Mouse (Mus musculus): ENCODE measurements around the gene Syne1. TPM values are rescaled to one million over a fixed set of nuclear protein-coding genes. Genes with fewer than 3 reads are reported as not detected.

The Syne1 gene
- polyA plus RNA-seq, 1 experiment from 2014 or later, result 17.8 TPM

DNA sequence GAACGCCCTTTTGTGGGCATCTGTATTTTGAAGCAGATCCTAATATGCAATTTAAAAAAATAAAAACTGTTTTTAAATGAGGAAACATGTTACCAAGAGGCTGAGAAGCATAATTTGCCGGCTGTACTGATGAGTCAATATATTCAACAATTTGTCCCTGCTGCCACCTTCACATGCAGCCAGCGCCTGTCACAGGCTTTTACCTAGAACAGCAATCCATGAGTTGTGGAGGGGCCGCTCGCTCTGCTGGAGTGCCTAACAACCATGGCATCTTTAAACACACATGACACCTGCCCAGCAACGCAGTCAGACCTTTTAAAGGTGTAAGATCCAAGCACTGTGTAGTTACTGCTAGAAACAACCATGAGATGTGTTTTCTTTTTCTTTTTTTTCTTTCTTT, 183.0 kb downstream of the Syne1 start:
- WGBS, result 74% methylated on average over 6 of the region's 6 CpGs
- DNase-seq, result no peak
- H3K27ac ChIP-seq (replicated peaks; ENCODE audit: low read depth, low read length), result no peak overlapping the region
- H3K4me2 ChIP-seq (ENCODE audit: low read length), result no peak overlapping the region
- no peaks in the 10 kb centered on the region for H3K9me3 ChIP-seq (ENCODE audit: control insufficient read depth, low read length)
- H3K4me1 ChIP-seq (ENCODE audit: control insufficient read depth, insufficient read depth, low read length), result 0 out of 2 replicates have a peak, but pooled peaks cover 3% of the 10 kb centered on the region
- no peaks in the 10 kb centered on the region for H3K27me3 ChIP-seq (ENCODE audit: control insufficient read depth, insufficient read depth, low read length)
- no peak overlapping the region for H3K4me3 ChIP-seq (replicated peaks; ENCODE audit: low read depth, low read length)
- no peak for ATAC-seq (ENCODE audit: low FRiP score, low TSS enrichment)
- H3K36me3 ChIP-seq (ENCODE audit: control insufficient read depth, insufficient read depth, low read length), result no peaks in the 10 kb centered on the region
- H3K9ac ChIP-seq (replicated peaks; ENCODE audit: low read length), result no peak overlapping the region

DNA sequence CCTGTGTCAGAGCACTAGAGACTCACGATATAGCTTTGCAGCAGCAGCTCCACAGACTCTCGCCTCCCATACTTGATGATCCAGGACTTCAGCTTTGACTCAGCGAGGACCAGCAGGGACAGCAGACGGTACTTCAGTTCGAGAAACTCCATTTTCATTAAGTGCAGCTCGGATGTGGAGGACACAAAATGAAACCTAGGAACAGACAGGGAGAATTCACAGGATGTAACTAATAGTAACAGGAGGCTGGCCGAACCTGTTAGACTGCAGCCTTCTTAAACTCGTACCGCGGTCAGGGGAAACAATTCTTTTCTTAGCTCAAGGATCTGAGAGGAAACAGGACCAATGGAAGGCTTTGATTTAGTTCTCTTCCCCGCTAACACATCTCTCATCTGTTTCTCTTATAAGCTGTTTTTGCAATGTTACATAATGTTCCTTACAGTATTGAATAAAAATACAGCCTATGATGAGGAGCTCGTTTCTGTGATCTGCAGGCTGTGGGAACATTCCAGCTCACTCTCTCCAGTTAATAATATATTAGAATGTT, 183.7 kb downstream of the Syne1 start:
- WGBS, result 79% methylated on average over 12 of the region's 12 CpGs
- H3K4me1 ChIP-seq (ENCODE audit: control insufficient read depth, insufficient read depth, low read length), result 0 out of 2 replicates have a peak, but pooled peaks cover 3% of the 10 kb centered on the region
- no peak overlapping the region for H3K9ac ChIP-seq (replicated peaks; ENCODE audit: low read length)
- H3K4me2 ChIP-seq (ENCODE audit: low read length), result no peak overlapping the region
- H3K36me3 ChIP-seq (ENCODE audit: control insufficient read depth, insufficient read depth, low read length), result no peaks in the 10 kb centered on the region
- no peak for ATAC-seq (ENCODE audit: low FRiP score, low TSS enrichment)
- no peak for DNase-seq
- H3K27me3 ChIP-seq (ENCODE audit: control insufficient read depth, insufficient read depth, low read length), result no peaks in the 10 kb centered on the region
- H3K27ac ChIP-seq (replicated peaks; ENCODE audit: low read depth, low read length), result no peak overlapping the region
- H3K9me3 ChIP-seq (ENCODE audit: control insufficient read depth, low read length), result no peaks in the 10 kb centered on the region
- H3K4me3 ChIP-seq (replicated peaks; ENCODE audit: low read depth, low read length), result no peak overlapping the region

DNA sequence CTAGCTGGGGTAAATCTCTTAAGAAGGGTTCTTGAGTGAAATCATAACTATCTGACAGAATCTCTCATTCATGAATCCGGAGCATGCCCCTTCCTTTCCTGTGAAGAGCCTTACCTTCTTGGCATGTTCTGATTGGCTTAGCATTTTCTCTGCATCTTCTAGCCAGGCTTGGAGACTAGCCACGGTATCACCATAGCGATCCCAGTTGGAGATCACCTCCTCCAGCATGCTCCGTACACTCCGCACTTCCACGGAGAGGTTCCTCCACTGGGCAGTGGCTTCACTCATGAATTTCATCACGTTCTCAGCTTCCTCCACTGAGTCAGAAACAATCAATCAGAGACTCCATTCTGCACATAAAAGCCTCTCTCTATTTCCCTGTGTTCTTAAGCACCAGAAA, 190.7 kb downstream of the Syne1 start:
- DNase-seq (no peak), ATAC-seq (ENCODE audit: low FRiP score, low TSS enrichment) (no peak)
- H3K9ac ChIP-seq (replicated peaks; ENCODE audit: low read length), result no peak overlapping the region
- no peaks in the 10 kb centered on the region for H3K4me1 ChIP-seq (ENCODE audit: control insufficient read depth, insufficient read depth, low read length)
- no peak overlapping the region for H3K4me3 ChIP-seq (replicated peaks; ENCODE audit: low read depth, low read length)
- H3K9me3 ChIP-seq (ENCODE audit: control insufficient read depth, low read length), result no peaks in the 10 kb centered on the region
- no peak overlapping the region for H3K4me2 ChIP-seq (ENCODE audit: low read length)
- WGBS, result 50% methylated on average over 7 of the region's 7 CpGs
- no peaks in the 10 kb centered on the region for H3K36me3 ChIP-seq (ENCODE audit: control insufficient read depth, insufficient read depth, low read length)
- H3K27me3 ChIP-seq (ENCODE audit: control insufficient read depth, insufficient read depth, low read length), result no peaks in the 10 kb centered on the region
- H3K27ac ChIP-seq (replicated peaks; ENCODE audit: low read depth, low read length), result no peak overlapping the region

DNA sequence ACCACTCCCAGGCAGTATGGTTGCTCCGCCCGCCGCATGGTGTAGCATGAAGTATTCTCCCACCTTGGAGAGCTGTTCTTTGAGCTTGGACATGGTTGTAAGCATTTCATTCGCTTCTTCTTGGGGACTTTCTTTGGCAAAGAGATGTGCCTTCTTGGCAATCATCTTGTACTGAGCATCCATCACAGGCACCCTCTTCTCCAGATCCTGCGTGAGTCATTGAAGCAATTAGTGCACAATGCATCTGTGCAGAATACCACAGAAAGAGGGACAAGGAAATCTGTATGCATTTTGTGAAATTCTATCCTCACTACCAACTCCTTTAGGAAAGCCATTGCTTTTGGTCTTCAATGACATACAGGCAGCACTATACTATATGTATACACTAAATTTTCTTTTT, 194.7 kb downstream of the Syne1 start:
- Histone ChIP-seq H3K27ac (replicated peaks; ENCODE audit: low read depth, low read length) (no peak overlapping the region), H3K4me3 (replicated peaks; ENCODE audit: low read depth, low read length) (no peak overlapping the region), H3K36me3 (ENCODE audit: control insufficient read depth, insufficient read depth, low read length) (no peaks in the 10 kb centered on the region), H3K4me2 (ENCODE audit: low read length) (no peak overlapping the region), H3K9me3 (ENCODE audit: control insufficient read depth, low read length) (no peaks in the 10 kb centered on the region), H3K9ac (replicated peaks; ENCODE audit: low read length) (no peak overlapping the region), H3K4me1 (ENCODE audit: control insufficient read depth, insufficient read depth, low read length) (no peaks in the 10 kb centered on the region), H3K27me3 (ENCODE audit: control insufficient read depth, insufficient read depth, low read length) (no peaks in the 10 kb centered on the region)
- DNase-seq (no peak), ATAC-seq (ENCODE audit: low FRiP score, low TSS enrichment) (no peak)
- WGBS, result 90% methylated on average over 5 of the region's 5 CpGs

DNA sequence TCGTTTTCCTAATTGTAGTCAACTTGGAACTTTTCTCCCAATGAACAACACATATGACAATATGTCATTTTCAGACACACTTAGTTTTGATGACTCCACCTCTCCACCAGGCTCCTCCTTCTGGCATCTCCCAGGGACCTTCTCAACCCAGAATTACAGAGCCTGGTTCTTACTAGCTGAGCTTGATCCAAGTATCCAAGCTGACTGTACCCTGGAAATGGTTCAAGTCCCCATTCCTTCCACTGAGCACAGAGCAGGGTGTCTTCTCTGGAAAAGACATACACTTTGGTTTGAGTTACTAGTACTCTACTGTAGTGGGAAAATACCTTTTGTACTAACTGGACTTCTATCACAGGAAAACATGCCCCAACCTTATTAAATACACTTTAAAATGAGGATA, 197.9 kb downstream of the Syne1 start:
- no peak overlapping the region for H3K4me2 ChIP-seq (ENCODE audit: low read length)

DNA sequence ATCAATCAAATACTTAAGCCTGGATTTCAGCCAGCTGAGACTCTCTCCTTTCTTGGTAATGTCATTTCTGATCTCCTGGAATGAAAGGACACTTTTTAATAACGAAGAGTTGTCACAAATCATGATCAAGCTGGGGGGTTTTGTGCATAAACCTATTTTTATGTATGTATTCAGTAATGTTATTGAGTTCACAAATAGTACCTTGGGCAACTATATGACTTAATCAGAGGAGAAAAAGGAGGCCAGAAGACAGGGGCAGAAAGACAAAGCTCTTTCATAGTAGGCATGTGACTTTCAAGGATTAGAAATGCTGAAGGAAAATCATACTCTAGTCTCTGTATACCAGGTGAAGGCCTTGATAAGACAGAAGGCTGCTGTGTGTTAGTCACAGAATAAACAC, 204.4 kb downstream of the Syne1 start:
- H3K4me2 ChIP-seq (ENCODE audit: low read length), result no peak overlapping the region
- ATAC-seq (ENCODE audit: low FRiP score, low TSS enrichment) (no peak), DNase-seq (no peak)
- no peak overlapping the region for H3K4me3 ChIP-seq (replicated peaks; ENCODE audit: low read depth, low read length)
- no peaks in the 10 kb centered on the region for H3K36me3 ChIP-seq (ENCODE audit: control insufficient read depth, insufficient read depth, low read length)
- no peak overlapping the region for H3K9ac ChIP-seq (replicated peaks; ENCODE audit: low read length)
- H3K9me3 ChIP-seq (ENCODE audit: control insufficient read depth, low read length), result no peaks in the 10 kb centered on the region
- no peaks in the 10 kb centered on the region for H3K27me3 ChIP-seq (ENCODE audit: control insufficient read depth, insufficient read depth, low read length)
- H3K4me1 ChIP-seq (ENCODE audit: control insufficient read depth, insufficient read depth, low read length), result no peaks in the 10 kb centered on the region
- WGBS, result 69% methylated on average over 1 of the region's 1 CpGs
- no peak overlapping the region for H3K27ac ChIP-seq (replicated peaks; ENCODE audit: low read depth, low read length)

More for the DNA sequence above, 197.9 kb downstream of the Syne1 start:
- Histone ChIP-seq H3K36me3 (ENCODE audit: control insufficient read depth, insufficient read depth, low read length) (no peaks in the 10 kb centered on the region), H3K4me1 (ENCODE audit: control insufficient read depth, insufficient read depth, low read length) (no peaks in the 10 kb centered on the region), H3K9me3 (ENCODE audit: control insufficient read depth, low read length) (no peaks in the 10 kb centered on the region), H3K27me3 (ENCODE audit: control insufficient read depth, insufficient read depth, low read length) (no peaks in the 10 kb centered on the region), H3K9ac (replicated peaks; ENCODE audit: low read length) (no peak overlapping the region), H3K4me3 (replicated peaks; ENCODE audit: low read depth, low read length) (no peak overlapping the region), H3K27ac (replicated peaks; ENCODE audit: low read depth, low read length) (no peak overlapping the region)
- DNase-seq (no peak), ATAC-seq (ENCODE audit: low FRiP score, low TSS enrichment) (no peak)
- WGBS, result 95% methylated on average over 1 of the region's 1 CpGs

DNA sequence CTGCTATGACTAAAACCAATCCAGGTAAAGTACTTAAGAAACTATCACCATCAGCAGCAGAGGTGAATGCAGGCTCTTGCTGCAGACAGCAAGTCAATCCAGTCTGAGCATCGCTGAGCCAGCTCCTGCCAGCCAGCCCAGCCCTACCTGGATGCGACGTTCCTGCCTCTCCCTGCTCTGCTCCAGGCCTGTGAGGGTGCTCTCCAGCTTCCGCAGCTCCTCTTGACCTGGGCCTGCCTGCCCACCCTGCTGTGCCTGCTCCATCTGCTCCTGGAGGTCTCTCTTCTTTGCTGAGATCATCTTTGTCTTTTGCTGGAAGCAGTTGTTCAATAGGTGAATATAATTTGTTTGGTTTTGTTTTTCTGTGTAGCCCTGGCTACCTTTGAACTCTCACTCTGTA, 208.1 kb downstream of the Syne1 start:
- Histone ChIP-seq H3K27me3 (ENCODE audit: control insufficient read depth, insufficient read depth, low read length) (no peaks in the 10 kb centered on the region), H3K4me1 (ENCODE audit: control insufficient read depth, insufficient read depth, low read length) (no peaks in the 10 kb centered on the region), H3K9me3 (ENCODE audit: control insufficient read depth, low read length) (no peaks in the 10 kb centered on the region), H3K4me2 (ENCODE audit: low read length) (no peak overlapping the region), H3K4me3 (replicated peaks; ENCODE audit: low read depth, low read length) (no peak overlapping the region), H3K36me3 (ENCODE audit: control insufficient read depth, insufficient read depth, low read length) (no peaks in the 10 kb centered on the region), H3K9ac (replicated peaks; ENCODE audit: low read length) (no peak overlapping the region), H3K27ac (replicated peaks; ENCODE audit: low read depth, low read length) (no peak overlapping the region)
- DNase-seq (no peak), ATAC-seq (ENCODE audit: low FRiP score, low TSS enrichment) (no peak)
- WGBS, result 73% methylated on average over 4 of the region's 4 CpGs

DNA sequence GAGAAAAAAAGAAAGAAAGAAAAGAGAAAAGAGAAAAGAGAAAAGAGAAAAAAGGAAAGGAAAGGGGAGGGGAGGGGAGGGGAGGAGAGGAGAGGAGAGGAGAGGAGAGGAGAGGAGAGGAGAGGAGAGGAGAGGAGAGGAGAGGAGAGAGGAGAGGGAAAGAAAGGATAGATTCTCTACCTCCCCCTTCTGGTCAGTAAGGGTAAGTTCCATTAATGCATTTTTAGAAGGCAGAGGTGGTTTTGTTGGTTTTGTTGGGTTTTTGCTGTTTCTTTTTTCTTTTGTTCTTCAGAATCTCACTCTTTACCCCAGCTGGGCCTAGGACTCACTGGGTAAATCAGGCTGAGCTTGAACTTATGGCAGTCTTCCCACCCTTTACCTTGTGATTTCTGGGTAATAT, 214.9 kb downstream of the Syne1 start:
- ATAC-seq (ENCODE audit: low FRiP score, low TSS enrichment) (no peak), DNase-seq (no peak)
- H3K4me1 ChIP-seq (ENCODE audit: control insufficient read depth, insufficient read depth, low read length), result no peaks in the 10 kb centered on the region
- H3K9ac ChIP-seq (replicated peaks; ENCODE audit: low read length), result no peak overlapping the region
- no peak overlapping the region for H3K27ac ChIP-seq (replicated peaks; ENCODE audit: low read depth, low read length)
- no peaks in the 10 kb centered on the region for H3K9me3 ChIP-seq (ENCODE audit: control insufficient read depth, low read length)
- no peak overlapping the region for H3K4me3 ChIP-seq (replicated peaks; ENCODE audit: low read depth, low read length)
- no peaks in the 10 kb centered on the region for H3K36me3 ChIP-seq (ENCODE audit: control insufficient read depth, insufficient read depth, low read length)
- H3K27me3 ChIP-seq (ENCODE audit: control insufficient read depth, insufficient read depth, low read length), result no peaks in the 10 kb centered on the region
- no peak overlapping the region for H3K4me2 ChIP-seq (ENCODE audit: low read length)

DNA sequence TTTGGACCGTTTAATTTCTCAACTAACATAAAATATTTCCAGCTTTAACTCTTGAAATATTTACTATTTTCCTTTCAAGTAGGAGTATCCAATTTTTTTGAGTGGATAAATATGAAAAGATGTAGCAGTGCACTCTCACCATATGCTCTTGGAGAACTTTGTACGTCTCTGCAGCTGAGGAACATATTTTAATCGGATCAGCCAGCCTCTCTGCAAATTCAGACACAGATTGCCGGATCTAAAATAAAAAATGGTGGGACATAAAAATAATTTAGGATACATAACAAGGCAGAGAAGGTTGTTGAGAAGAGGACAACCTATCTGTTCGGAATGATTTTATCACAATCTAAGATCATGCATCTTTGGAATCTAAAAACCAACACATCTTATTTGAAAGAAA, 218.5 kb downstream of the Syne1 start:
- WGBS, result 92% methylated on average over 5 of the region's 5 CpGs
- ATAC-seq (ENCODE audit: low FRiP score, low TSS enrichment), result no peak
- DNase-seq, result no peak

More for the DNA sequence above, 218.5 kb downstream of the Syne1 start:
- no peaks in the 10 kb centered on the region for H3K9me3 ChIP-seq (ENCODE audit: control insufficient read depth, low read length)
- H3K27ac ChIP-seq (replicated peaks; ENCODE audit: low read depth, low read length), result no peak overlapping the region
- no peaks in the 10 kb centered on the region for H3K36me3 ChIP-seq (ENCODE audit: control insufficient read depth, insufficient read depth, low read length)
- H3K9ac ChIP-seq (replicated peaks; ENCODE audit: low read length), result no peak overlapping the region
- H3K27me3 ChIP-seq (ENCODE audit: control insufficient read depth, insufficient read depth, low read length), result no peaks in the 10 kb centered on the region
- no peaks in the 10 kb centered on the region for H3K4me1 ChIP-seq (ENCODE audit: control insufficient read depth, insufficient read depth, low read length)
- no peak overlapping the region for H3K4me3 ChIP-seq (replicated peaks; ENCODE audit: low read depth, low read length)
- H3K4me2 ChIP-seq (ENCODE audit: low read length), result no peak overlapping the region
